ENCODE assay signal across 8 mouse cellular contexts in the genomic region with DNA sequence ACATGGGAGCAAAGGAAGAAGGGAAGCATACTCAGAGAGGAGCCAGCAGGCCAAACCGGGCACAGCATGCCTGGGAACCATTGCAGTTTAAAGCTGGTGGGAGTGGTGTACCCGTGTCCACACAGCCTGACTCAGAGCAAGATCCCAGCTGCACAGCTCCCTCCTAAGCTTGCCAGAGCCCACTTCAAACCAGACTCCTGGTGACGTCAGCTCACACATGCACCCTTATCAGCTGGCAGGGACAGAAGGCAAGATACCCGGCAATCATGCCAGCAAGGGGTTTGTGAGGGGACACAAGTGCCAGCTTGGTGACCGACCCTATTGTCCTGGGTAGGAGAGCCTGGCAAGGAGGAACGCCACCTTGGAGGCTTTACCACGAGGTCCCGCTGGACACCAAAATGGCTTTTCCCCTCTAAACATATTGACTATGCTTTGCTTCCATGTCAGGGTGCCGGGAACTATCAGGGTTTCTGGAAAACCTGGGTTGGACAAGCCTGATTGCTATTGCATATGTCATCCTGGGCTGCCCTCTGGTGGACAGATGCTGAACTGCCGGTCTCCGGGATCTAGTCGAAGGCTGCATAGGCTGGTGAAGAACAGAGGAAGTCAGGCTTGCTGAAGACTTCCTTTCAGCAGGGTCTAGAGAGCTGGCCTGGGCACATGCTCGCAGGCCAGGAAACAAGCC. TPM values are rescaled to one million over a fixed set of nuclear protein-coding genes. Genes with fewer than 3 reads are reported as not detected.
DNase-seq lines count a peak whose midpoint lies in the region; ATAC-seq and TF ChIP-seq lines count a peak whose summit lies in the region.

No protein-coding gene starts in this region.

- no peaks in the 10 kb centered on the region for H3K27me3 ChIP-seq in hindbrain, postnatal 0 days (ENCODE audit: insufficient read depth, low read length)
- peaks cover 45% of the 10 kb centered on the region for H3K27me3 ChIP-seq in megakaryocyte, embryonic 14.5 days (replicated peaks)

- peak overlapping the region; percentile 35; the same call in 1 of the 2 replicates for H3K9ac ChIP-seq in hindbrain, postnatal 0 days (replicated peaks; ENCODE audit: low read length)

- intact Hi-C loops in gastrocnemius, adult 2 months (cut with DNase I) = loop anchor here (1.0 kb wide), 1 partner anchor 68 kb away; no protein-coding TSS in a partner anchor

- TF ChIP-seq CTCF in gastrocnemius, adult 2 months (IDR thresholded peaks at IDR 0.05) = no peak; the same call in 1 of the 2 replicates
- TF ChIP-seq CTCF in hindbrain, postnatal 0 days (IDR thresholded peaks at IDR 0.05; ENCODE audit: low read depth) = peak; percentile 99

- 2% methylated on average over 13 of the region's 13 CpGs for WGBS in hindbrain, postnatal 0 days

- H3K4me3 ChIP-seq in gastrocnemius, adult 2 months = peak overlapping the region; percentile 54
- peak overlapping the region; percentile 18; the same call in 1 of the 2 replicates for H3K4me3 ChIP-seq in hindbrain, postnatal 0 days (ENCODE audit: low read length)
- peak overlapping the region; percentile 35 for H3K4me3 ChIP-seq in megakaryocyte, embryonic 14.5 days (replicated peaks)

- peak; percentile 72 for ATAC-seq in hindbrain, postnatal 0 days

- peak; percentile 66 for DNase-seq in WW6 (ENCODE audit: low read depth, low spot score)
- peak; percentile 100 for DNase-seq in cerebellum, postnatal 4 days (ENCODE audit: low spot score in 2 of 2)
- DNase-seq in gastrocnemius, adult 2 months = peak; percentile 93
- peak; percentile 98 for DNase-seq in hindbrain, postnatal 0 days (ENCODE audit: low spot score)
- peak; percentile 98 to 100 for DNase-seq in left cerebral cortex, adult 18-20 months (ENCODE audit: low spot score in 2 of 2)
- peak; percentile 100 for DNase-seq in right cerebral cortex, adult 2 months (ENCODE audit: low spot score in 2 of 2)
- DNase-seq in urinary bladder, postnatal 10 days (ENCODE audit: low spot score) = peak; percentile 89

- H3K27ac ChIP-seq in gastrocnemius, adult 2 months = no peak overlapping the region
- peak overlapping the region; percentile 92 for H3K27ac ChIP-seq in hindbrain, postnatal 0 days

- H3K4me2 ChIP-seq in hindbrain, postnatal 0 days (ENCODE audit: low read depth, low read length) = peak overlapping the region; percentile 53

- peaks cover 29% of the 10 kb centered on the region for H3K4me1 ChIP-seq in hindbrain, postnatal 0 days (ENCODE audit: insufficient read depth, low read length)
- peaks cover 11% of the 10 kb centered on the region for H3K4me1 ChIP-seq in megakaryocyte, embryonic 14.5 days

- H3K9me3 ChIP-seq in hindbrain, postnatal 0 days (ENCODE audit: low read length) = no peaks in the 10 kb centered on the region
- peaks cover 29% of the 10 kb centered on the region for H3K9me3 ChIP-seq in megakaryocyte, embryonic 14.5 days

- H3K36me3 ChIP-seq in hindbrain, postnatal 0 days (ENCODE audit: insufficient read depth, low read length) = no peaks in the 10 kb centered on the region
- H3K36me3 ChIP-seq in megakaryocyte, embryonic 14.5 days (replicated peaks; ENCODE audit: low read length) = no peaks in the 10 kb centered on the region

RNA-seq across cellular contexts. Expression of a gene that starts 52.0 kb away (rescaled TPM):
- total RNA-seq in gastrocnemius, adult 2 months (2021) = not detected
- total RNA-seq in hindbrain, postnatal 0 days (2014; rRNA removed) = not detected in 2 replicates
- not detected in 2 replicates for polyA plus RNA-seq in hindbrain, postnatal 0 days (2015; fragmentation: Nextera tagmentation; extraction: Ambion mirVana)
- total RNA-seq in left cerebral cortex, adult 18-20 months (2021) = not detected
- polyA plus RNA-seq in megakaryocyte, embryonic 14.5 days (2012; ENCODE audit: insufficient read depth, low replicate concordance) = not detected in 2 replicates
